Mouse (Mus musculus): Measurements from ENCODE around the gene Egln2.

GRCm38 (mm10) chr7:27180036-27180435, 13.4 kb upstream of the Egln2 start:
- TF ChIP-seq CTCF (IDR thresholded peaks at IDR 0.05; ENCODE audit: borderline replicate concordance, insufficient read depth, low read length) (no peak), POLR2A (IDR thresholded peaks at IDR 0.05; ENCODE audit: low read depth, low read length) (no peak)

Data from embryonic fibroblast, embryonic 13.5 days (primary cell).